Mouse (Mus musculus) E14TG2a.4 (cell line): ENCODE measurements around the gene Vmn2r8.

Experiments used
- CTCF ChIP-seq: conservative IDR thresholded peaks from 2 replicates; pipeline ENCODE4 v1.5.1; 2014; ENCODE audit warnings: low read length
- NANOG ChIP-seq: IDR thresholded peaks from 2 replicates; pipeline ENCODE4 v1.6.1; 2014; ENCODE audit warnings: borderline replicate concordance, low read length, mixed read lengths
- POU5F1 ChIP-seq: IDR thresholded peaks from 2 replicates; pipeline ENCODE4 v1.6.1; 2014; ENCODE audit warnings: low read length, borderline replicate concordance

DNA sequence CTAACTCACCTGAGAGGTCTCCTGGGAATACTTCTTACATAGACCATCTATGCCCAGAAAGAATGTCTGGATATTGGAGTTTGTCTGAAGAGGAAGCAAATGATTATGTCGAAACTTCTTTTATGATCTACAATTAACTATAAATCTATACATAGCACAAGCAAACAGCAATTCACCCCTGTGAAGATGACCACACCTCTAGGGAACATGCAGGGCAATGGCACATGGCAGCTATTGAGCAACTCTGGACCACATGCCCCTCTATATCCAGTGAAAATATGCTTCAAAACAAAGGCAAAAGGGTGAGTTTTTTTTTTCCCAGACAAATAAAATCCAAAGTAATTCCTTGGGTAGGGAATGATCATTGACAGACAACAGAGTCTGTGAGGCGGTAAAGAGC is 48.6 kb downstream of the Vmn2r8 start:
- TF ChIP-seq CTCF (no peak), NANOG (no peak), POU5F1 (no peak)
